25 mouse cellular contexts compared by ENCODE assay signal in the genomic region with DNA sequence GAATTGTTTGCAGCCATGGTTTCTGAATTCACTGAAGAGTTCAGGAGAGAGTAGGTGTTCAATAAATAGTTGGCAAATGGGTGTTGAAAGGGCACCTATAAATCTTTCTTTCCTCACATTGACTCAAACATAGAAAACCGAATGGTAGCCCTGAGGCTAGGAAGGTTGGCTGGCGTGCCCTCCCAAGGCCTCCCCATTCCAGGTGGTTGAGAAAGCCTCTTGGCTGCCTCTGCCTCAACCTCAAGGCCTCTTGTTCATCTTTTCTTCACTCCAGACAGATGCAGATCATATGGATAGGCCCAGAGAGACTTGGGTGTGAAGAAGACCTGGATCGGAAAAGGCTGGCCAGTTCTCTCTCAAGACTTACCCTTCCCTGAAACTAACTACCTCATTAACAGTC.
"Had no signal": no experiment of that assay in that cellular context is flagged by ENCODE, and none has a peak within 500 bp of the region (broad histone marks: within the 10 kb centered on the region; RNA-seq: fewer than 3 reads in every experiment).

No protein-coding gene starts in this region.

- H3K4me3 ChIP-seq: gastrocnemius, adult 2 months; heart, embryonic 10.5 days; heart, embryonic 12.5 days; hindbrain, embryonic 12.5 days; intestine, embryonic 15.5 days; layer of hippocampus, adult 2 months; left cerebral cortex, adult 2 months; limb, embryonic 10.5 days; limb, embryonic 12.5 days; liver, embryonic 12.5 days had no signal

- H3K4me2 ChIP-seq: heart, embryonic 12.5 days; hindbrain, embryonic 12.5 days; hindbrain, embryonic 14.5 days; intestine, embryonic 15.5 days; limb, embryonic 12.5 days; liver, embryonic 12.5 days had no signal

- H3K9ac ChIP-seq: heart, embryonic 12.5 days; hindbrain, embryonic 12.5 days; hindbrain, embryonic 14.5 days; intestine, embryonic 15.5 days; limb, embryonic 12.5 days; liver, embryonic 12.5 days; liver, embryonic 14.5 days had no signal

- ATAC-seq: hindbrain, embryonic 16.5 days; inflammation-experienced regulatory T-cells, adult 6 months; intestine, embryonic 15.5 days; intestine, postnatal 0 days; liver, embryonic 12.5 days had no signal

- H3K9me3 ChIP-seq: heart, embryonic 10.5 days; heart, embryonic 12.5 days; hindbrain, embryonic 12.5 days; intestine, embryonic 15.5 days; limb, embryonic 10.5 days; limb, embryonic 12.5 days; liver, embryonic 12.5 days had no signal

- H3K27ac ChIP-seq: gastrocnemius, adult 2 months; heart, embryonic 10.5 days; hindbrain, embryonic 12.5 days; hindbrain, embryonic 14.5 days; intestine, embryonic 15.5 days; layer of hippocampus, adult 2 months; left cerebral cortex, adult 2 months; limb, embryonic 10.5 days; limb, embryonic 12.5 days; liver, embryonic 12.5 days; liver, embryonic 14.5 days had no signal

- H3K27me3 ChIP-seq: heart, embryonic 12.5 days; hindbrain, embryonic 12.5 days; intestine, embryonic 15.5 days; limb, embryonic 12.5 days; liver, embryonic 12.5 days had no signal

- H3K36me3 ChIP-seq: heart, embryonic 10.5 days; heart, embryonic 12.5 days; hindbrain, embryonic 12.5 days; intestine, embryonic 15.5 days; limb, embryonic 10.5 days; limb, embryonic 12.5 days; liver, embryonic 12.5 days had no signal

- H3K4me1 ChIP-seq: intestine, embryonic 15.5 days; liver, embryonic 12.5 days had no signal

- DNase-seq: gastrocnemius, adult 2 months; gastrocnemius, postnatal 10 days; gastrocnemius, postnatal 25 days; heart, adult 18-20 months; heart, postnatal 10 days; kidney, adult 18-20 months; kidney, adult 8-10 months; kidney, postnatal 10 days; kidney, postnatal 25 days; kidney, postnatal 4 days; liver had no signal
